Mouse (Mus musculus) brain, embryonic 14.5 days (tissue): ENCODE data around the gene Zfp513.

ENCODE experiments used
- CTCF ChIP-seq: fragments of 200-500 bp; IDR thresholded peaks from 2 replicates; pipeline ENCODE4 v1.5.1; 2012; ENCODE audit warnings: inconsistent platforms, mild to moderate bottlenecking, moderate library complexity, borderline replicate concordance; ENCODE audit not compliant: insufficient read depth, insufficient read length; ENCODE audit errors: extremely low read depth
- POLR2A ChIP-seq: fragments of 200-500 bp; IDR thresholded peaks from 2 replicates; pipeline ENCODE4 v1.6.1; 2012; ENCODE audit warnings: mild to moderate bottlenecking, inconsistent platforms, borderline replicate concordance; ENCODE audit not compliant: poor library complexity, insufficient read depth, insufficient read length, severe bottlenecking; ENCODE audit errors: extremely low read depth

- TF ChIP-seq POLR2A: no peak
- no peak for TF ChIP-seq CTCF
These were observed 9.8 kb downstream of the Zfp513 start for GRCm38 (mm10) chr5:31192045-31192938.
